Mouse (Mus musculus): ENCODE measurements around the gene Pkp4. TPM values are rescaled to one million over a fixed set of nuclear protein-coding genes. Genes with fewer than 3 reads are reported as not detected.

Gene Pkp4
- polyA plus RNA-seq, 1 experiment from 2014 or later = 33.6 TPM

DNA sequence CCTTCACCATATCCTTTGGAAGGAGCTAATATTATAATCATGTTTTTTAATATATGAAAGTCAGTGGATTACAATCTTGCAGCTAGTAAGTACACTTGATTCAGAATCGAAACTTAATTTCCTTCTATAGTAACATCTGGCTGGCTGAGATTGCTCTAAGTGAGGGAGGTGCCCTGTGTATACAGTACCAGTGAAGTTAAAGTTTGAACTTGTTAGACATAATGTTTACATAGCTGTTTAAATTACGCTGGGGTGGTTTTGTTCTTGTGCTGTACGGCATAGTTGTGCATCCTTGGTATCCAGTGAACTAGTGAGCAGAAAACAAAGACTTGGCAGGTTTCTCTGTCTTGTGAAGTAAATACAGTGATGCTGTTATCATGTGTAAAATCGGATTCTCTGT is 18.3 kb downstream of the Pkp4 start:
- no peak overlapping the region for H3K27ac ChIP-seq (ENCODE audit: low read depth, low read length)
- no peaks in the 10 kb centered on the region for H3K9me3 ChIP-seq (ENCODE audit: control insufficient read depth, low read length)
- no peak overlapping the region for H3K4me2 ChIP-seq (ENCODE audit: low read depth, low read length)
- no peak for ATAC-seq (ENCODE audit: low read depth)
- 79% methylated on average over 4 of the region's 4 CpGs for WGBS
- no peaks in the 10 kb centered on the region for H3K36me3 ChIP-seq (ENCODE audit: control insufficient read depth, insufficient read depth, low read length)
- H3K4me1 ChIP-seq (ENCODE audit: control insufficient read depth, insufficient read depth, low read length) = no peaks in the 10 kb centered on the region
- H3K27me3 ChIP-seq (ENCODE audit: control insufficient read depth, insufficient read depth, low read length) = no peaks in the 10 kb centered on the region
- H3K4me3 ChIP-seq (ENCODE audit: low read depth, low read length) = no peak overlapping the region
- H3K9ac ChIP-seq (replicated peaks; ENCODE audit: low read depth, low read length) = no peak overlapping the region

DNA sequence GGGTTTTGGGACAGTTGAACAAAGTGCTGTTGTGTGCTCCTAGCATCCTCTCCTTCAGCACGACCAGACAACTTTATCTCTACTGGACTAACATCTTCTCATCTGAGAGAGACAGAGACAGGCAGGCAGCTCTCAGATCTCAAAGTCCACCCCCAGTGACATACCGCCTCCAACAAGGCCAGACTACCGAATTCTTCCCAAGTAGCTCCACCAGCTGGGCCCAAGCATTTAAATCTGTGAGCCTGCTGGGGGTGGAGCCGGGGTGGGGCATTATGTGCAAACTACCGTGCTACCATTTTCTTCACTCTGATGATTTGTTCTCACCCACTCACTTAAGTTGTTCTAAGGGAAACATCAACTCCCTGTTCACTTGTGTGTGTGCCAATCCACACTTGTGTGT is 18.8 kb downstream of the Pkp4 start:
- Histone ChIP-seq H3K27ac (ENCODE audit: low read depth, low read length) (no peak overlapping the region), H3K4me2 (ENCODE audit: low read depth, low read length) (no peak overlapping the region), H3K4me1 (ENCODE audit: control insufficient read depth, insufficient read depth, low read length) (no peaks in the 10 kb centered on the region), H3K36me3 (ENCODE audit: control insufficient read depth, insufficient read depth, low read length) (no peaks in the 10 kb centered on the region), H3K9ac (replicated peaks; ENCODE audit: low read depth, low read length) (no peak overlapping the region), H3K9me3 (ENCODE audit: control insufficient read depth, low read length) (no peaks in the 10 kb centered on the region), H3K4me3 (ENCODE audit: low read depth, low read length) (no peak overlapping the region), H3K27me3 (ENCODE audit: control insufficient read depth, insufficient read depth, low read length) (no peaks in the 10 kb centered on the region)
- WGBS = 50% methylated on average over 5 of the region's 5 CpGs
- ATAC-seq (ENCODE audit: low read depth) = no peak

DNA sequence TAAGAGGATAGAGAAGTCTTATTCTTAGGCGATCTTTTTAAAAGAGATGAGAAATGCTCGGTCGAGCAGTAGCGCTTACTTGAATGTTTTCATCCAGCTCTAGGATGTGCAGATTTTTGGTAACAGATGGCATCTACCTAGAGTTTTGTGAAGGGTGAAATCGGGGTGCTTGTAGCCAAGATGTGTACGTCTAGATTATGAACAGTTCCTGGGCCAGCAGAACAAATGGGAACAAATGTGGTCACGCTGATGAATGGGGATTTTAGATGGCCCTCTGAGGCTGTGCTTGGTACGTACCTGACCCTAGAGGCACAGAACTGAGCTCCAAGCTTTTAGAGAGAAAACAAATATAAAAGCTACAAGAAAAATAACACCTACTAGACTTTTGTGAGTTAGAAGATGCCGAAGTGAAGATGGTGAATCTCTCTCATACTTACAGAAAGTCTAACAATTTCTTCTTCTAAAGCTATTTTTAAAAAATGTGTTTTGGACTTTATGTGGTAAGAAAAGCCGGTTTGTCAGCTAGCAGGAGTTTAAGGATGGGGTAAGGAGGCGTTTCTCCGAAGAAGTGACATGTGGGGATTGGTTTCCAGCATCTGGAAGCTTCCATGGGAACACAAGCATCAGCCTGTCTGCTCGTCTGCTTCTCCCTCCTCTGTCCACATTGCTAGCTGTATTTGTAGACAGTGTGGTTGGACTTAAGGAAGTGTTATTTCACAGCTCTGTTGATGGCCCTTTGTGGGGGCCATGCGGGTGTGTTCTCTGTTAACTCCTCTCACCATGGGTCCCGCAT is 20.9 kb downstream of the Pkp4 start:
- Histone ChIP-seq H3K27me3 (ENCODE audit: control insufficient read depth, insufficient read depth, low read length) (no peaks in the 10 kb centered on the region), H3K4me3 (ENCODE audit: low read depth, low read length) (no peak overlapping the region), H3K4me2 (ENCODE audit: low read depth, low read length) (no peak overlapping the region), H3K9me3 (ENCODE audit: control insufficient read depth, low read length) (no peaks in the 10 kb centered on the region), H3K4me1 (ENCODE audit: control insufficient read depth, insufficient read depth, low read length) (no peaks in the 10 kb centered on the region), H3K9ac (replicated peaks; ENCODE audit: low read depth, low read length) (no peak overlapping the region), H3K27ac (ENCODE audit: low read depth, low read length) (no peak overlapping the region), H3K36me3 (ENCODE audit: control insufficient read depth, insufficient read depth, low read length) (no peaks in the 10 kb centered on the region)
- 82% methylated on average over 15 of the region's 15 CpGs for WGBS
- no peak for ATAC-seq (ENCODE audit: low read depth)

DNA sequence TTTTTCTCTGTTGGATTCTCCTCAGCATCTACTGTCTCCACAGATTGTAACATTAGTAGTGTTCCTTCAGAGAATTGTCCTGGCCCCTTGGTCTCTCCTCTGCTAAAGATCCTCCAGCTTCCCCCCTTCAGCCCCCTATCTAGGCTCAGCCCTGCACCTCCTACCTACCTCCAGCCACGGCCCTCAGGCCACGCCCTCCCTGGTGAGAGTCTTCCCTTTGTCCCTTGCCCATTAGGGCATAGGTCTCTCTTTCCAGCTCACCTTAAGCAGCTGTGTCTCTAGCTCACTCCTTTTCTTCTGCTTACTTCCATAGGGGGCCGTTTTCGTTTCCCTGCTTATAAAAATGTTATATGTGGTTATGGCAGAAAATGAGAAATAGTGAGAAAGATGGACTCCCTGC is 22.9 kb downstream of the Pkp4 start:
- no peak overlapping the region for H3K27ac ChIP-seq (ENCODE audit: low read depth, low read length)
- H3K9ac ChIP-seq (replicated peaks; ENCODE audit: low read depth, low read length) = no peak overlapping the region
- no peaks in the 10 kb centered on the region for H3K9me3 ChIP-seq (ENCODE audit: control insufficient read depth, low read length)
- no peak overlapping the region for H3K4me3 ChIP-seq (ENCODE audit: low read depth, low read length)
- no peaks in the 10 kb centered on the region for H3K4me1 ChIP-seq (ENCODE audit: control insufficient read depth, insufficient read depth, low read length)
- no peak overlapping the region for H3K4me2 ChIP-seq (ENCODE audit: low read depth, low read length)
- no peaks in the 10 kb centered on the region for H3K27me3 ChIP-seq (ENCODE audit: control insufficient read depth, insufficient read depth, low read length)
- no peaks in the 10 kb centered on the region for H3K36me3 ChIP-seq (ENCODE audit: control insufficient read depth, insufficient read depth, low read length)
- 82% methylated on average over 4 of the region's 4 CpGs for WGBS
- ATAC-seq (ENCODE audit: low read depth) = no peak

DNA sequence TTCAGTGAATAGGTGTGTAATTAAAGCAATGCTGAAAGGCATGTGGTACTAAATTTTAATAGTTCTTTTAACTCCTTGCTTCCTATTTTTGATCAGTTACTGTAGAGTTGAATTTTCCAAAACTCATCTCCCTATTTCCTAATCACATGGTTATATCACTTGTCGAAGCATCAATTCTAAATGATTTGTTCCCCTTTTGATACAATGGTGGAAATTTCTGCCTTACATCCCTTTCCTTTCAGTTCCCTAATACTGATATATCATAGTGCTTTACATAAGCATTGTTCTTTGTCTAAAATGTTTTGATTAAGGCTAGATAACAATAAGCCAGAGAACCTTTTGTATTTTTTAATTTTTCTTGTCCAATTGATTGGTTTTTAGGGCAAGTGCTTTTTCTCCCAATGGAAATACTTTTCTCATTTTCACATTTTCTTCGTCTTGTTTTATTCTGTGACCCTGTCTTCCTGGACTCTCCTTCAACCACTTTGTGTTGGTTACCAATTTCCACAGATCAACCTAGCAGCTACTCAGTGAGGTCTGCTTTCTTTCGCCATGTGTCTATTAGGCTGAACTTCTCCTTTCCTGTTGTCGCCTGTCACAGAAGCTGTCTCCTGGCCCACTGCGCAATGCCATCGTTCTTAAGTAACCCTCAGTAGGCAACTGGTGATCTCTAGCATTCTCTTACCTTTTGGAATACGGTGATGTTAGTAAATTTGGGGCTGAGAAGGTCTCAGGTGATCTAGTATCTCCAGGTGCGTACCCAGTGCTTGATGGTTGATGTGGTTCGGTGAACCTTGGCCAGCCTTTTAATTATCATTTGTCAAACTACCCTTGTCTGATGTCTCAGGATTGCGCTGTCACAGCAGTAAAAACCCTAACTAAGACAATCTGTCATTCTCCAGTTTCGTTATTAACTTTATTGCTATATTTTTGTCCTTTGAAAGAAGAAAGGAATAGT is 23.7 kb downstream of the Pkp4 start:
- Histone ChIP-seq H3K4me2 (ENCODE audit: low read depth, low read length) (no peak overlapping the region), H3K9me3 (ENCODE audit: control insufficient read depth, low read length) (no peaks in the 10 kb centered on the region), H3K4me3 (ENCODE audit: low read depth, low read length) (no peak overlapping the region), H3K36me3 (ENCODE audit: control insufficient read depth, insufficient read depth, low read length) (no peaks in the 10 kb centered on the region), H3K9ac (replicated peaks; ENCODE audit: low read depth, low read length) (no peak overlapping the region), H3K27ac (ENCODE audit: low read depth, low read length) (no peak overlapping the region), H3K4me1 (ENCODE audit: control insufficient read depth, insufficient read depth, low read length) (no peaks in the 10 kb centered on the region), H3K27me3 (ENCODE audit: control insufficient read depth, insufficient read depth, low read length) (no peaks in the 10 kb centered on the region)
- WGBS = 92% methylated on average over 11 of the region's 11 CpGs
- ATAC-seq (ENCODE audit: low read depth) = no peak

DNA sequence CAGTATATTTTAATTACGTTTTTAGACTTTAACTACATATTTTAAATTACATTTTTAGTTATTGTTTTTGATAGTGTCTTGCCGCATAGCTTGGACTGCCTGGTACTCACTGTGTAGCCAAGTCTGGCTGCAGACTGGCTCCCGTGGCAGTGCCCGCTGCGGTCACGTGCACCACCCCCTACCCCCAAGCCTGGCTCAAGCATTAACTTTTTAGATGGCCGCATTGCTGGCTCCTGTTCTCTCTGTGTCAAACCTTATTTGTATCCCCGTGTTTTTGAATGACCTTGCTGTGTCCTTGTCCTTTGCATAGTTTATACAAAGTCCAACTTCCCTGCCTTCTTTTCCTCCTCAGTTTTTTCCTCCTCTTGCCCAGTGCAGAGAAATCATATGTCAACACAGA is 25.5 kb downstream of the Pkp4 start:
- Histone ChIP-seq H3K4me3 (ENCODE audit: low read depth, low read length) (no peak overlapping the region), H3K36me3 (ENCODE audit: control insufficient read depth, insufficient read depth, low read length) (no peaks in the 10 kb centered on the region), H3K9me3 (ENCODE audit: control insufficient read depth, low read length) (no peaks in the 10 kb centered on the region), H3K27ac (ENCODE audit: low read depth, low read length) (no peak overlapping the region), H3K4me2 (ENCODE audit: low read depth, low read length) (no peak overlapping the region), H3K27me3 (ENCODE audit: control insufficient read depth, insufficient read depth, low read length) (no peaks in the 10 kb centered on the region), H3K9ac (replicated peaks; ENCODE audit: low read depth, low read length) (no peak overlapping the region), H3K4me1 (ENCODE audit: control insufficient read depth, insufficient read depth, low read length) (peaks cover 1% of the 10 kb centered on the region; the same call in 1 of the 2 replicates)
- WGBS = 97% methylated on average over 8 of the region's 8 CpGs
- ATAC-seq (ENCODE audit: low read depth) = no peak

DNA sequence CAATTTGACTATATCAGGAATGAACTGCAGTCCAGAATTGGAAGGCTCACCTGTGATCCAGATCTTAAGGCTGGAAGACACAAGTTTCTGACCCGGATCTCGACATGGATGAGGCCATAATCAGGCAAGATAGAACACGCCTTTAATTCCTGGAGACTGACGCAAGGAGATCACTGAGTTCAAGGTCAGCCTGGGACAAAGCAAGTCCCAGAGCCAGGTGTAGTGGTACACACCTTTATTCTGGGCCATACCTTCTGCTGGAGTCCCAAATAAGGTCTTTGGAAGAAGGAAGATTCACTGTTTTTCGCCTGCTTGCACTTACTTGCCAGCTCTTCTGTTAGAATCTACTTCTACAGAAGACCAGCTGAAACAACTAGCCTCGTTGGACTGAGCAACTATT is 26.3 kb downstream of the Pkp4 start:
- Histone ChIP-seq H3K4me1 (ENCODE audit: control insufficient read depth, insufficient read depth, low read length) (peaks cover 6% of the 10 kb centered on the region; the same call in 1 of the 2 replicates), H3K9me3 (ENCODE audit: control insufficient read depth, low read length) (no peaks in the 10 kb centered on the region), H3K4me2 (ENCODE audit: low read depth, low read length) (no peak overlapping the region), H3K4me3 (ENCODE audit: low read depth, low read length) (no peak overlapping the region), H3K36me3 (ENCODE audit: control insufficient read depth, insufficient read depth, low read length) (no peaks in the 10 kb centered on the region), H3K27ac (ENCODE audit: low read depth, low read length) (no peak overlapping the region), H3K27me3 (ENCODE audit: control insufficient read depth, insufficient read depth, low read length) (no peaks in the 10 kb centered on the region), H3K9ac (replicated peaks; ENCODE audit: low read depth, low read length) (no peak overlapping the region)
- no peak for ATAC-seq (ENCODE audit: low read depth)
- WGBS = 98% methylated on average over 6 of the region's 6 CpGs

DNA sequence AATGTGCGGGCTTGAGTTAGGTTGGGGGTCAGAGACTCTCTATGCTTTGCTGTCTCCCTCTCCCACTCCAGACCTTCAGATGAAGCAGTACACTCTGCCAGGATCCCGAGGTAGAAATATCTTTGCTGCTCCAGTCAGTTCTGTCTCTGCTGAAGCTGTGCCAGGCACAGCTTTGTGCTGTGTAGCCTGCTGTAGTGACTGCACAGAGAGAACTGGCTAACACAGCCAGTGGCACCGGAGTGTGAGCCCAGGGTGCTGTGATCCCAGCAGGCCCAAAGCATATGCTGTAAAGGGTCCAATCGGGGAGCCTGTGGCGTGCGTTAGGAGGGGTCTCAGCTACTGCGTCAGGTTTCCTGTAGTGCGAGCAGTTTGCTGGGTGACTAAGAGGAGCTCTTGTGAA is 27.7 kb downstream of the Pkp4 start:
- Histone ChIP-seq H3K4me3 (ENCODE audit: low read depth, low read length) (no peak overlapping the region), H3K4me2 (ENCODE audit: low read depth, low read length) (no peak overlapping the region), H3K9me3 (ENCODE audit: control insufficient read depth, low read length) (no peaks in the 10 kb centered on the region), H3K36me3 (ENCODE audit: control insufficient read depth, insufficient read depth, low read length) (no peaks in the 10 kb centered on the region), H3K27ac (ENCODE audit: low read depth, low read length) (no peak overlapping the region), H3K9ac (replicated peaks; ENCODE audit: low read depth, low read length) (no peak overlapping the region), H3K27me3 (ENCODE audit: control insufficient read depth, insufficient read depth, low read length) (no peaks in the 10 kb centered on the region), H3K4me1 (ENCODE audit: control insufficient read depth, insufficient read depth, low read length) (peaks cover 6% of the 10 kb centered on the region; the same call in 1 of the 2 replicates)
- 0 out of 2 replicates have a peak, but pooled peaks have one; percentile 16 for ATAC-seq (ENCODE audit: low read depth)
- 91% methylated on average over 8 of the region's 8 CpGs for WGBS

DNA sequence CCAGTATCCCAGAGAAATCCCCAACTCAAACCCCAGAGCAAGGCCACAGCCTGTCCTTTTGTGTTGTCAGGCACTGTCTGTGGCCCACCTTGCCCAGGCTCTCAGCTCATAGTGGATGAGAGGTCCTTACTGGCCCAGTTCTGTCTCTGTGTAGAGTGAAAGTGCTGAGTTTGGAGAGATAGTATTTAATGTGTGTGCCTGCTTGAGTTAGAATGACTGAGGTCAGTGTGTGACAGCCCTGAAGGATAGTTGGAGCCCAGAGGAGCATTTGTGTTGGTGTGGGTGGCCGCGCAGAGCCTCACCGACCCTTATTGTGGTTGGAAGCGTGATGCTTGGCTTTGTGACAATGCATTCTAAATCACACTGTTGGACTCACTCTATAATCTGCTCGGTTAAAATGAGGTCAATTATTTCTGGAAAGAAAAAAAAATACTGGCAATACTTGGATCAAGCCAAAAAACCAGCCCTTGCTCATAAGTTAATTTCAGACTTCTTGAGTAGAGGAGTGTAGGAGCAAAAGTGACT is 29.1 kb downstream of the Pkp4 start:
- 77% methylated on average over 5 of the region's 5 CpGs for WGBS
- Histone ChIP-seq H3K36me3 (ENCODE audit: control insufficient read depth, insufficient read depth, low read length) (no peaks in the 10 kb centered on the region), H3K27ac (ENCODE audit: low read depth, low read length) (no peak overlapping the region), H3K4me3 (ENCODE audit: low read depth, low read length) (no peak overlapping the region), H3K9ac (replicated peaks; ENCODE audit: low read depth, low read length) (no peak overlapping the region), H3K27me3 (ENCODE audit: control insufficient read depth, insufficient read depth, low read length) (no peaks in the 10 kb centered on the region), H3K9me3 (ENCODE audit: control insufficient read depth, low read length) (no peaks in the 10 kb centered on the region), H3K4me1 (ENCODE audit: control insufficient read depth, insufficient read depth, low read length) (peaks cover 6% of the 10 kb centered on the region; the same call in 1 of the 2 replicates), H3K4me2 (ENCODE audit: low read depth, low read length) (no peak overlapping the region)
- ATAC-seq (ENCODE audit: low read depth) = no peak

All from neural tube, embryonic 14.5 days (tissue).